23 mouse cellular contexts compared by ENCODE assay signal in the genomic region with DNA sequence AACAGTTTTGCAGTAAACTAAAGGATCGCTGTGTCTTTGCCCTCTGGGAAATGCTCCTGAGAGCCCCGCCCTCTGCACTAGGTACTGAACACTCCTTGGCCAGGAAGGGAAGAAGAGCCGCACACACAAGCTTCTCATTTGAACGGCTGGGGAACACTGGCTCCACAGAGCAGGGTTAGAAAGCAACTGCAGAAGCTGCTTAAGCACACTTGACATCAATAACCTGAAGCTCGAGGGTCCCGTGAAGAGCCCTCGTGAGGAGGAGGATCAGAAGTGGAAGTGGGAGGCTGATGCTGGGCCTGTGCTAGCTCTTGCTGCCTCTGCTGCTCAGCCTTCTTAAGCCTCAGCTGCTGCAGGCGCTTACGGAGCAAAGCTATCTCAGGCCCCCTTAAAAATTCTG.
A peak's percentile ranks its signal among the peaks of the same experiment; 100 is the strongest.
DNase-seq lines count a peak whose midpoint lies in the region; ATAC-seq and TF ChIP-seq lines count a peak whose summit lies in the region.
"Had no signal": no experiment of that assay in that cellular context is flagged by ENCODE, and none has a peak within 500 bp of the region (broad histone marks: within the 10 kb centered on the region; RNA-seq: fewer than 3 reads in every experiment).

No protein-coding gene starts in this region.

- H3K36me3 ChIP-seq in embryonic facial prominence, embryonic 14.5 days (ENCODE audit: control insufficient read depth, insufficient read depth, low read length), result 0 out of 2 replicates have a peak, but pooled peaks cover 4% of the 10 kb centered on the region
- no peaks in the 10 kb centered on the region for H3K36me3 ChIP-seq in lung, postnatal 0 days (ENCODE audit: insufficient read depth, low read length)
- H3K36me3 ChIP-seq: heart, embryonic 10.5 days; hindbrain, embryonic 12.5 days; neural tube, embryonic 15.5 days had no signal

- TF ChIP-seq EP300 in lung, postnatal 0 days (IDR thresholded peaks at IDR 0.05), result peak; percentile 49; the same call in 1 of the 2 replicates

- 57% methylated on average over 9 of the region's 9 CpGs for WGBS in embryonic facial prominence, embryonic 14.5 days
- WGBS in lung, postnatal 0 days, result 42% methylated on average over 9 of the region's 9 CpGs

- intact Hi-C loops in heart, postnatal 36 days (cut with DNase I), result no loop called here

- no peak for ATAC-seq in embryonic facial prominence, embryonic 14.5 days (ENCODE audit: low read depth)
- ATAC-seq in lung, postnatal 0 days, result peak; percentile 95
- ATAC-seq: forebrain, embryonic 13.5 days had no signal

- no peaks in the 10 kb centered on the region for H3K4me1 ChIP-seq in embryonic facial prominence, embryonic 14.5 days (ENCODE audit: control insufficient read depth, insufficient read depth, low read length)
- H3K4me1 ChIP-seq in lung, postnatal 0 days (ENCODE audit: insufficient read depth, low read depth, low read length), result no peaks in the 10 kb centered on the region
- H3K4me1 ChIP-seq: forebrain, embryonic 13.5 days; heart, embryonic 10.5 days; hindbrain, embryonic 12.5 days; neural tube, embryonic 15.5 days had no signal

- no peaks in the 10 kb centered on the region for H3K9me3 ChIP-seq in embryonic facial prominence, embryonic 14.5 days (ENCODE audit: control insufficient read depth, low read length)
- H3K9me3 ChIP-seq in lung, postnatal 0 days (ENCODE audit: low read length), result no peaks in the 10 kb centered on the region
- H3K9me3 ChIP-seq: forebrain, embryonic 13.5 days; heart, embryonic 10.5 days; hindbrain, embryonic 12.5 days; neural tube, embryonic 15.5 days had no signal

- TF ChIP-seq CTCF in lung, postnatal 0 days (IDR thresholded peaks at IDR 0.05), result no peak

- peak; percentile 64 for DNase-seq in heart, adult 11 months
- no peak for DNase-seq in heart, postnatal 36 days
- peak; percentile 21 for DNase-seq in R1 (ENCODE audit: low read depth, low spot score)
- peak; percentile 1 for DNase-seq in embryonic facial prominence, embryonic 14.5 days (ENCODE audit: low spot score)
- DNase-seq in lung, postnatal 0 days (ENCODE audit: low spot score), result peak; percentile 80
- no peak for DNase-seq in gastrocnemius, adult 8-10 months (ENCODE audit: low spot score in 2 of 2)
- DNase-seq in ovary, postnatal 10 days (ENCODE audit: low spot score), result no peak
- DNase-seq in c-Kit-positive CD71-positive TER-119-positive erythroid progenitor cells, embryonic 14.5 days (ENCODE audit: low spot score), result no peak
- DNase-seq: adrenal gland, postnatal 14 days; cerebellum, adult 2 months; cerebellum, postnatal 36 days; kidney, postnatal 4 days; layer of hippocampus, adult 9-11 months; left cerebral cortex, postnatal 4 days; liver; right cerebral cortex, postnatal 25 days; thymus, postnatal 14 days had no signal

- H3K9ac ChIP-seq in embryonic facial prominence, embryonic 14.5 days (ENCODE audit: low read depth, low read length), result no peak overlapping the region
- no peak overlapping the region for H3K9ac ChIP-seq in lung, postnatal 0 days (replicated peaks; ENCODE audit: low read depth)
- H3K9ac ChIP-seq: forebrain, embryonic 13.5 days; hindbrain, embryonic 12.5 days; neural tube, embryonic 15.5 days had no signal

- no peak overlapping the region for H3K4me3 ChIP-seq in embryonic facial prominence, embryonic 14.5 days (ENCODE audit: low read depth, low read length)
- no peak overlapping the region for H3K4me3 ChIP-seq in lung, postnatal 0 days (ENCODE audit: low read depth, low read length)
- H3K4me3 ChIP-seq: erythroblast, embryonic 14.5 days; forebrain, embryonic 13.5 days; heart, embryonic 10.5 days; hindbrain, embryonic 12.5 days; left cerebral cortex, adult 2 months; neural tube, embryonic 15.5 days had no signal

- no peaks in the 10 kb centered on the region for H3K27me3 ChIP-seq in embryonic facial prominence, embryonic 14.5 days (replicated peaks; ENCODE audit: control insufficient read depth, insufficient read depth, low read length)
- no peaks in the 10 kb centered on the region for H3K27me3 ChIP-seq in lung, postnatal 0 days (replicated peaks; ENCODE audit: insufficient read depth, low read length)
- H3K27me3 ChIP-seq: forebrain, embryonic 13.5 days; hindbrain, embryonic 12.5 days; neural tube, embryonic 15.5 days had no signal

- H3K4me2 ChIP-seq in embryonic facial prominence, embryonic 14.5 days (ENCODE audit: low read depth, low read length), result no peak overlapping the region
- H3K4me2 ChIP-seq in lung, postnatal 0 days (replicated peaks; ENCODE audit: low read depth, low read length), result no peak overlapping the region
- H3K4me2 ChIP-seq: forebrain, embryonic 13.5 days; hindbrain, embryonic 12.5 days; neural tube, embryonic 15.5 days had no signal

- H3K27ac ChIP-seq in embryonic facial prominence, embryonic 14.5 days (replicated peaks; ENCODE audit: low read depth, low read length), result no peak overlapping the region
- no peak overlapping the region for H3K27ac ChIP-seq in lung, postnatal 0 days (ENCODE audit: low read length)
- H3K27ac ChIP-seq: forebrain, embryonic 13.5 days; heart, embryonic 10.5 days; hindbrain, embryonic 12.5 days; left cerebral cortex, adult 2 months; neural tube, embryonic 15.5 days had no signal

Comparison
In these comparisons a context has a peak if more than half of its experiments do, and no peak if none do; other contexts are left out.
1. DNase-seq: peak in heart, adult 11 months (single experiment), R1 (single experiment), embryonic facial prominence, embryonic 14.5 days (single experiment) and lung, postnatal 0 days (single experiment); none in heart, postnatal 36 days (0 of 2), gastrocnemius, adult 8-10 months (0 of 2), ovary, postnatal 10 days (single experiment) and c-Kit-positive CD71-positive TER-119-positive erythroid progenitor cells, embryonic 14.5 days (single experiment).